Mouse (Mus musculus) CH12F3 (cell line): ENCODE measurements at regions not wholly inside any gene's neighbourhood (a gene's known extent, or its start where the extent isn't known, plus 50 kb on each side); places are given as distances from the start of the nearest gene placed in this dataset.

Experiments used
- in situ Hi-C: fragments of 300-500 bp; cut with MboI; formaldehyde crosslinking; loops from 2 replicates; pipeline ENCODE4 v1.14.3; 2020; ENCODE audit warnings: low sequenced_read_pairs

- in situ Hi-C loops: loop anchor here (10.0 kb wide), 1 partner anchor 51 kb away; no protein-coding TSS in a partner anchor
Observed at GRCm38 (mm10) chr2:144166102-144166750, 104.2 kb upstream of the Mgme1 start.

DNA sequence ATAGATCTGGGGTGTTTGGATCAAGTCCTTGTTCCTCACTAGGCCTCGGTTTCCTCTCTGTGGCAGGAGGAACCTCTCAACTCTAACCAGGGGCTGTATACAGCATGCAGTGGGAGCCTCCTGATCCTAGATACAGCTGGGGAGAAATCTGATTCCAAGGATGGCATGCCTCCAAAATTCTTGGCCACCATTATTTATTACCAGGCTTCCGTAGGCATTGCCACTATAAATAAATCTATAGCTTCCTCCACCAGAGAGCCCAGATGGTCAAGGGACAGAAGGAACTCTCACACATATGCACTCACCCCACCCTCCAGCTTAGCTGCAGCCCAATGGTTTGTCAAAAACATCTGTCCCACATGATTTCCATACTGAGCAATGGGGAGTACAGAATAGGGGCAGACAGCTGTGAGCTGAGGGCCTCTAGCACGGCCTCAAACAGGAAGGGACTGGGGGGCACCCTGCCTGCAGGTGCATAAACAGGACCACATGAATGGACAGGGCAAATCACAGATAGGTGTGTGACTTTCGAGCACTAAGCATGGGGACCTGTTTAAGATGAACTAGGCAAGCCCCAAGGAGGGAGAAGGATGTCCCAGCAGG is 100.8 kb upstream of the Mgme1 start:
- in situ Hi-C loops: loop anchor here (10.0 kb wide), 1 partner anchor 55 kb away; no protein-coding TSS in a partner anchor

DNA sequence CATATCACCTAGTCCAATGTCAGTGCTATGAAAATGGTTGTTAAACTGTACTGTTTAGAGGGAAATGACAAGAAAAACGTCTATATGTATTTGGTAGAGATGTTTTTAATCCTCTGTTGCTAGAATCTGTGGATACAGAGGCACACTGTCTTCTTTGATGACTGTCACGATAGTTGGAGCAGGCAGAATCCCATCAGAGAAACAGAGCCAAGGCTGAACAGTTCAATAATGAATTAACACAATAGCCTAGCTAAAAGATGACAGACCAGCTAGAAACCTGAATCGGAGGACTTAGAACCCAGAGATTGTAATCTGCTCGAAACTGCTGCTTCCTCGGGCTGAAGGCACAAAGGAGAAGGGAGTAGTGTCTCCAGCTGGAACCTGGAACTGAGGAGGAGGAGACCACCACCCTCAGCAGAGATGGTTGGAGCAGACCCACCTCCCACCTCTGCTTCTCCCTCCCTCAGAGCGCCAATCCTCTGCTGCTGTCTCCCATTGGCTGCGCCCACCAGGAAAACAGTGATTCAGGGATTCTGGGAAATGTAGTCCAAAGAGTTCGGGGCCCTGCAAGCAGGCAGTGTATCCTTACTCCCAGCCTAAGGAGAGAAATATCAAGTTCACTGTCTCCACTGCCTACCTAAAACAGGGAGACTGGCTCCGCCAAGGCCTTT is 98.2 kb upstream of the Mgme1 start:
- in situ Hi-C loops: no loop called here

DNA sequence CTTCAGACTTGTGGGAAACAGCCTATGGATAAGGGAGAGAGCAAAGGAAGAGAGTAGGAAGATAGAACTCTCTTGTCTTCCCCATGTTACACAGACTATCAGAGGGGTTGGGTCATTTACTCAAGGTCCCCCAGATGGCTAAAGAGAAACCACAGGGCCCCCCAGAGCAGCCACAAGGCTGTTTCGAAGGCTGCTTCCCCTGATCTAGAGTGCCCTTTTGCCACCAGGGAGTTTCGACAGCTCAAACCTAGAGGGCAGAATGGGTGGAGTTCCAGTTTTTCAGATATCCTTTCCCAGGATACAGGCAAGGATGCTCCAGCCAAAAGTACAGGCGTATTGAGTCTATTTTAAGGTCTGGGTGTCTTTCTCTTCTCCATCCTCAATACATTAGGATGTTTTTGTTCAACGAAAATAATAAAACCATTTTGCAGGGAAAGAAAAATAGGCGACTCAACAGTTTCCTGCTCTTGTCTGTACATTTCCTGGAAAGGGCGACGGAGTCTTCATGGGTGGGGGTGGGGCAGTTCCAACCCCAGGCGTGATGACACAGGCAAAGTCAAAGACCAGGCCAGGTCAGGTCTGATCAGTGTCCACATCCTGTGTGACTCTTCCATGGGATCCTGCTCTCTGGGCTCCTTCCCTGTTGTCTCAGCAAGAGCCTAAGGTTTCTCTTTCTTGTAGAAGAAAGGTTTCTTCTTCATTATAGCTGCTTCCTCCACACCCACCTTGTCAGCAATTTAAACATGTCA is 96.9 kb upstream of the Mgme1 start:
- in situ Hi-C loops: no loop called here

- in situ Hi-C loops: no loop called here
Observed at GRCm38 (mm10) chr2:144174366-144175035, 96.0 kb upstream of the Mgme1 start.

DNA sequence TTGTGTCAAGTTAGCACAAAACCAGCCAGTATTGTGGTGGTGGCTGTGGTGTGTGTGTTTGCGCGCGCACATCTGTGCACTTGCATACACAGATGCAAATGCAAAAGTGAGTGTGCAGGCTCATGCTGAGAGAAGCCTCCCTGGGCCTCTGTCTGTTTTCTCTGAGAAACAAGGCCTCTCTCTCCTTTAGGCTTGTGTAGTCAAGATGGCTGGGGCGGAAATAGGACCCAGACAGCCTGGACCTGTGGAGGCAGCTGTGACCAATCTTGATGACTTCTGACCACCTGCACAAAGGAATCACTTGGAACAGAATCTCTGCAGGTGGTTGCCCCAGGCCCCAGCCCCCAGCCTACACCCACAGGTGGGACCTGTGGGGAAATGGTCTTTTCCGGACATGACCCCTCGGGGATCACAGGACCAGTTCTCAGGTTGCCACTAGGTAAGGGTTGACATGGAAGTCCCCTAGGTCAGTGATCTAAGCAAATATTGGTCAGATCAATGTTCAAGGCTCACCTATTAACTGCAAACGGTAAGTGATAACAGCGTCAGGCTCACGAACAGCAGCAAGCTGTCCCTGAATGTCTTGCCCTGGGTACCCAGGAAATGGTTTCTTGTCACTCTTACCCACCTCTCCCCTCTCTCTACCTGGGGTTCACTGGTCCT is 93.8 kb upstream of the Mgme1 start:
- in situ Hi-C loops: no loop called here

- in situ Hi-C loops: no loop called here
Observed at GRCm38 (mm10) chr2:144177268-144177667, 93.2 kb upstream of the Mgme1 start.

- in situ Hi-C loops: no loop called here
Observed at GRCm38 (mm10) chr2:144177920-144178319, 92.5 kb upstream of the Mgme1 start.

- in situ Hi-C loops: no loop called here
Observed at GRCm38 (mm10) chr2:144182108-144182507, 88.4 kb upstream of the Mgme1 start.

- in situ Hi-C loops: no loop called here
Observed at GRCm38 (mm10) chr2:144182542-144182941, 87.9 kb upstream of the Mgme1 start.

- in situ Hi-C loops: no loop called here
Observed at GRCm38 (mm10) chr2:144183371-144183944, 87.0 kb upstream of the Mgme1 start.

DNA sequence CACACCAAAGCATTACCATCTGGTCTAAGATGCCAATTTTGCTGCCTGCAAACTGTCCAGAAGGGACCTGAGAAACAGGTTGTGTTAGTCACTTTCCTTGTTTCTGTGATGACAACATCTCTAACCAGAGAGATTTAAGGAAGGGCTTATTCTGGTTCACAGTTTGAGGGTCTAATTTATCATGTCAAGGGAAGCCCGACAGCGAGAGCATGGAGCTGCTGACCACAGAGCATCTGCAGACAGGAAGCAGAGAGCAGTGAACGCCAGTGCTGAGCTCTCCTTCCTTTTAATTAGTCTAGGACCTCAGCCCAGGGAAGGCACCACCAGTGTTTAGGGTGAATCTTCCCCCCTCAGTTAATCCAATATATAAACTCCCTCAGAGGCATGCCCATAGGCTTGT is 85.3 kb upstream of the Mgme1 start:
- in situ Hi-C loops: no loop called here

DNA sequence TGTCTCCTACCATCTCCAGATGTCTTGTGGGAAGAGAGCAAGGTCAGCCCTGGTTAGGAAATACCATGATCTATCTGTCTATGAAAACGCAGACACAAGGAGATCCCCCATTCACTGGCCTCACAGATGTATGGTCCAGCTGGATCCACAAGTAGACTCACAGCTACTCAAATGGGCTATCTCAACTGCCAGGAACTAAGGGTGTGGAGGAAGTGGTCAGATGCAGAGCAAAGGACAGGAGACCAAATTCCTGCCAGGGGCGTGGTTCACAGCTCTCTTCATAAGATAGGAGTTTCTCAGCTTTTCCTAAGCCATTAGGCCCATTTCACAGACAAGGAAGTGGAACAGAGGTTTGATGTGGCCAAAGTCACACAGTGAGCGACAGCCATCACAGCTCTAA is 84.0 kb upstream of the Mgme1 start:
- in situ Hi-C loops: no loop called here

DNA sequence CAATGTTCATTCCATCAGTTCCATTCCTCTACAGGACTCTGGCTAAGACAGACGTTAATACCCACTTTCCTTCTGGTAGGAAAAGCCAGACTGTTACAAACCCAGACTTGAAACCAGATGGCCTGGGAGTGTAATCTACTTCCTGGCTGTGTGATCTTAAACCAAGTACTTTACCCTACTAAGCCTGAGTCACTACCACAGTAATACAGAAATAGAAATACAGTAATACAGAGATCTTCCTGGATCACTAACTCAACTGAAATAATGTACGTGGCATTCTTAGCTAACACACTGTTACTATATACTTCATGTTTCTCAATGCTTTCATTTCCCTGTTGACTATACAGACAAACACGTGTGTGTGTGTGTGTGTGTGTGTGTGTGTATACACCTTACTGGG is 82.4 kb upstream of the Mgme1 start:
- in situ Hi-C loops: no loop called here

GRCm38 (mm10) chr2:144188485-144188884 is 82.0 kb upstream of the Mgme1 start:
- in situ Hi-C loops: no loop called here

- in situ Hi-C loops: no loop called here
Observed at GRCm38 (mm10) chr2:144189756-144190155, 80.7 kb upstream of the Mgme1 start.

DNA sequence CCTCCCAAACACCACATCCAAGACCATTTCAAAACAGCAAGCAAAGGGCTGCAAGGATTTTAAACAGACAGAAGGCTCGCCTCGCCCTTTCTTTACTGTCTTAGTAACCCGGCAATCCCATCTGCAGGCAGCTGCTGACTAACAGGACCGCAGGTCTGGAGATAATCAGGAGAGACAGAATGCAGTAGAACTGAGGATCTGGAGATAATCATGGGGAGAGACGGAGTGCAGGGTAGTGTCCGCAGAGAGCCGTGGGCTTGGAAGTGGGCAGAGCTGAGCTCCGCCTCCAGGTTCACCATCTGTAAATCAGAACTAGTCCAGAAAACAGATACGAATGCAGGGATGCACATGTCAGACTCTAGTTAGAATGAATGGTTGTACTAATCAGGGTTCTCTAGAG is 79.4 kb upstream of the Mgme1 start:
- in situ Hi-C loops: no loop called here

DNA sequence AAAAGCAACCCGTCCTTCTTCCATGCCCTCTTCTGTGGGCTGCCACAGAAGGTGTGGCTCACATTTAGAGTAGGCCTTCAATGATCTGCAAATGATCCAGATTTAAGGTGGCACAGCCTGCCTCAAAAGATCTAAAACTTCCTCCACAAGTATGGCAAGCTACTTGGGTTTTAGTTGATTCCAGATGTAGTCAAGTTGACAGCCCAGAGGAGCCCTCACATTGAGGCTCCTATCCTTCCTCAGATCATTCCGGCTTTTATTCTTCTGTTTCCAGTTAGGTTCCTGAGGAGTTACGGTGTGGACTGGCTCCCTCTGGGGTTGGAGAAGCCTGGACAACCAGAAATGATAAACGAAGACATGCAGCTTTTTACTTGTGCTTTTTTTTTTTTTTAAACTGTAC is 78.8 kb upstream of the Mgme1 start:
- in situ Hi-C loops: no loop called here

- in situ Hi-C loops: no loop called here
Observed at GRCm38 (mm10) chr2:144192428-144192827, 78.0 kb upstream of the Mgme1 start.

DNA sequence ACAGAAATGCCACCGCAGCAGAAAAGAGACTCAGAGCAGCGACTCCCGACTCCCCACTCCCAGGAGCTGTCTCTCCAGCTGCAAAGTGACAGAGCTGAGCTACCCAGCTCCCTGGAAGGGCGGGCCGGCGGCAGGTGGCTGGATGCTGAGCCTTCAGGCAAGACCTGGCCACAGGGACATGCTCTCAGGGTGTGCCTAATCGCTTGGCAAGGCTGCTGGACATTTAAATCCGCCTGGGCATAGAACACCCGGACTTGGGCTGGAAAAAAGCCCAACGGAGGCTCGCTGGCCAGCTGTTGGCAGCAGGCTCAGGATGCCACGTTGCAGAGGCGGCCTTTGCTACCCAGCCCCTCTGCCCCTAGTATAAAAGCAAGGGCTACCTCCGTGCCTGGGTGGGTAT is 74.6 kb upstream of the Mgme1 start:
- in situ Hi-C loops: no loop called here
